Mouse (Mus musculus): ENCODE results near the gene Bcl11a. TPM values are rescaled to one million over a fixed set of nuclear protein-coding genes. Genes with fewer than 3 reads are reported as not detected.

Gene Bcl11a
- total and polyA plus RNA-seq, 2 experiments from 2014 or later: 32.3 to 73.5 TPM

DNA sequence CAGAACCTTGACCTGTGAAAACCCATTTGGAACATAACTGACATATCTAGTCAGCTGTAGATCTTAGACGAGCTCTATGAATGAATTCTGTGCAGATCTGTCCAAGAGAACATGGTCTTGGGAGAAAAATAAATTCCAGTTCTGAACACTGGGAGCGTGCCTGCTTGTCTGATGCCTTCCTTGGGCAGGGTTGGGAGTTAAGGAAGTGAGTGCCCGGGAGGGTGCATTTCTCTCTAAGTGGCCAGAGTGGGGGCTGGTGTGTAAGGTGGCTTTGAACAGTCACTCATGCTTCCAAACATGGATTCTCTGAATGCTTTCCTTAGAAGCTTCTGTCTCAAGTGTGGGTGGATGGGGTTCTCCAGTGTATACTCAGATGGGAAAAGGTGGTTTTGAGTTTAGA is 31.1 kb downstream of the Bcl11a start:
- H3K27ac ChIP-seq: no peak overlapping the region
- H3K36me3 ChIP-seq (ENCODE audit: insufficient read depth, low read length): no peaks in the 10 kb centered on the region
- H3K4me1 ChIP-seq (ENCODE audit: insufficient read depth, low read length): no peaks in the 10 kb centered on the region
- no peak overlapping the region for H3K4me2 ChIP-seq (ENCODE audit: low read depth, low read length)
- H3K9me3 ChIP-seq (ENCODE audit: low read length): no peaks in the 10 kb centered on the region
- H3K9ac ChIP-seq (replicated peaks; ENCODE audit: low read length): no peak overlapping the region
- no peak for DNase-seq (ENCODE audit: low spot score)
- H3K27me3 ChIP-seq (ENCODE audit: insufficient read depth, low read length): no peaks in the 10 kb centered on the region
- peak; percentile 26; the same call in 1 of the 2 replicates for TF ChIP-seq CTCF (IDR thresholded peaks at IDR 0.05; ENCODE audit: low read depth)
- no peak overlapping the region for H3K4me3 ChIP-seq (ENCODE audit: low read length)
- no peak for ATAC-seq
- 69% methylated on average over 3 of the region's 3 CpGs for WGBS

DNA sequence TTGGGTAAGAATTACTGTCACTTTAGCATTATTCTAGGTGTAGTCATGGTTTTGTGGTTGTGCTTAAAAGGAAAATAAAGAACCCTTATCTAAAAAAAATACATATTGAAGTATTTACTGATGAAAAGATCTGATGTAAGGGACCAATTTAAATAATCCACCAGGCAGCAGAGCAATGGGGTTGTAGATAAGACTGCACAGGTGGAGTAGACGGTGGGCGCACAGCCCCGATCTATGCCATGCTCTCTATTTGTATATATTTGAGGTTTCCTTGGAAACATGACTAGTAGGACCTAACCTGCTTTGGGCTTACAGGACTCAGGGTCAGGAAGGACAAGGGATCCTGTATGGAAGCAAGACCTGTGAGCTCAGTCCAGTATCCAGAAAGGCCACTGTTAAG is 31.5 kb downstream of the Bcl11a start:
- Histone ChIP-seq H3K9ac (replicated peaks; ENCODE audit: low read length) (no peak overlapping the region), H3K4me1 (ENCODE audit: insufficient read depth, low read length) (no peaks in the 10 kb centered on the region), H3K36me3 (ENCODE audit: insufficient read depth, low read length) (no peaks in the 10 kb centered on the region), H3K4me2 (ENCODE audit: low read depth, low read length) (no peak overlapping the region), H3K9me3 (ENCODE audit: low read length) (no peaks in the 10 kb centered on the region), H3K27me3 (ENCODE audit: insufficient read depth, low read length) (no peaks in the 10 kb centered on the region), H3K27ac (no peak overlapping the region), H3K4me3 (ENCODE audit: low read length) (no peak overlapping the region)
- WGBS: 95% methylated on average over 3 of the region's 3 CpGs
- ATAC-seq (no peak), DNase-seq (ENCODE audit: low spot score) (no peak)
- TF ChIP-seq CTCF (IDR thresholded peaks at IDR 0.05; ENCODE audit: low read depth): no peak

DNA sequence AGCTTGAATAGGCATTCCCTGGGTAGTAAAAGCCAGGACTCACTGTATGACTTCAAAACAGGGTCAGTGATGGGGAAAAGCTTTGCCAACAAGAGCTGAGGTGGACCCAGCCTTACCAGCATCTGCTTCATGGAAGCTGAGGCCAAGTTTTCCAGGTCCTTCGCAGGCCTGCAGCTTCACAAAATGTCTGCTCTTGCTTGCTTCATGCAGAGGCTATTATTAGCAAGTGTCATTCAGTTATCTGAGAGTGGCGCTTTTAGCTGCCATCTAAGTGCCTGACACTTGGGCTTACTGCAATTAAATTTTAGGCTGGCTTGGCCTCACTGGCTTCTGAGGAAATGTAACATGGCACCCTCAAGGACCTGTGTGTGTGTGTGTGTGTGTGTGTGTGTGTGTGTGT is 32.3 kb downstream of the Bcl11a start:
- Histone ChIP-seq H3K4me1 (ENCODE audit: insufficient read depth, low read length) (no peaks in the 10 kb centered on the region), H3K9me3 (ENCODE audit: low read length) (no peaks in the 10 kb centered on the region), H3K27ac (no peak overlapping the region)

DNA sequence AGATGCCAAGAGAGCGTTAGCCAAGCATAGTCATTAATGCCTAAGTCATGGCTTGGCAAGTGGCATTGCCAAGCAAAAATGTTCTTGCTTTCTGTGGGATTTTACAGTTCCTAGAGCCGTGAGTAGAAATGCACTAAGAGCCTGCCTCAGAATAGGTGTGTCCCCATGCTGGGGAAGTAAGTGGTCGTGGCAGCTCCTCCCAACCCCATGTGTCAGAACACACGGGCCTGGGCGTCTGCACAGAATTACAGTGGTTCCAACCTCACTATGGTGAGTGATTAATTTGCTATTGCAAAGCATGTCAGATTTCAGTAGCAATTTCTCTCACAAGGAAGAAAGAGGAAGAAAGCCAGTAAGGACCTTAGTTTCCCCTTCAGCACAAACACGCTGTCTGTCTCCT is 33.9 kb downstream of the Bcl11a start:
- Histone ChIP-seq H3K9me3 (ENCODE audit: low read length) (no peaks in the 10 kb centered on the region), H3K4me2 (ENCODE audit: low read depth, low read length) (no peak overlapping the region), H3K27me3 (ENCODE audit: insufficient read depth, low read length) (no peaks in the 10 kb centered on the region), H3K9ac (replicated peaks; ENCODE audit: low read length) (no peak overlapping the region), H3K36me3 (ENCODE audit: insufficient read depth, low read length) (no peaks in the 10 kb centered on the region), H3K4me3 (ENCODE audit: low read length) (no peak overlapping the region), H3K4me1 (ENCODE audit: insufficient read depth, low read length) (no peaks in the 10 kb centered on the region; the same call in 1 of the 2 replicates), H3K27ac (no peak overlapping the region)
- TF ChIP-seq CTCF (IDR thresholded peaks at IDR 0.05; ENCODE audit: low read depth): no peak
- ATAC-seq (no peak), DNase-seq (ENCODE audit: low spot score) (no peak)
- 44% methylated on average over 6 of the region's 6 CpGs for WGBS

More for the DNA sequence above, 32.3 kb downstream of the Bcl11a start:
- Histone ChIP-seq H3K4me2 (ENCODE audit: low read depth, low read length) (no peak overlapping the region), H3K4me3 (ENCODE audit: low read length) (no peak overlapping the region), H3K9ac (replicated peaks; ENCODE audit: low read length) (no peak overlapping the region), H3K36me3 (ENCODE audit: insufficient read depth, low read length) (no peaks in the 10 kb centered on the region), H3K27me3 (ENCODE audit: insufficient read depth, low read length) (no peaks in the 10 kb centered on the region)
- ATAC-seq (0 out of 2 replicates have a peak, but pooled peaks have one; percentile 8), DNase-seq (ENCODE audit: low spot score) (no peak)
- TF ChIP-seq CTCF (IDR thresholded peaks at IDR 0.05; ENCODE audit: low read depth): no peak
- WGBS: 67% methylated on average over 2 of the region's 2 CpGs

DNA sequence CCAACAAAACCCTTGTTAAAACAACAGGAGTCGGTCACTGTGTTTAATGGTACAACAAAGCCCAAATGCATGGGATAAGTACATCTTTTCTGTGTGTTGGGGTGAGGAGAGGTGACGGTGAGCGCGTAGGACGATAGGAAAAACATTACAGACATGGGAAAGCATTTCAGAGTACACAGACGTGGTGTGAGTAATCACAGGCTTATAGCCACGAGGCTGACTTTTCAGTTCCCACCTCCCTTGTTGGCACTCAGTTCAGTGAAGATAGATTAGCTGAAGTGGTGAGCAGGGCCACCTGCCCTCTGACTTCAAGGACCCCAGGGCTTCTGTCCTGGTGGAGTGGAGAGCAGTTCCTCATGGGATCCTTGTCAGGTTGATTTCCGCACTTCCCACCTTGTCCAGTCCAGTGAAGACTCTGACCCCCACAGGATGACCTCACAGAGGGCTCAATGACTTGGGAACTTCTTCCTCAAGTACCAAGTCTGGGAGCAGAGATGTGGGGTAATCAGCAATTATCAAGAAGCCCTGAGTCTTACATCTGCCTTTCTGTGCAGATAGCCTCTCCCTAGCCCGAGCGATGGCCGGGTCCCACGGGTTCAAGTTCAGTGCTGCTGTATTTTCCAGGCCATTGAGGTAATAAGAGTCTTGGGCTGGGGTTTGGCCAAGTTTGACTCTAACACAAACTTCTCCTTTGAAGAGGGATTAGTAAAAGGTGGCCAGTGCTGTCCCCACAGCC is 37.3 kb downstream of the Bcl11a start:
- Histone ChIP-seq H3K4me2 (ENCODE audit: low read depth, low read length) (no peak overlapping the region), H3K27me3 (ENCODE audit: insufficient read depth, low read length) (no peaks in the 10 kb centered on the region), H3K36me3 (ENCODE audit: insufficient read depth, low read length) (no peaks in the 10 kb centered on the region), H3K27ac (no peak overlapping the region), H3K9me3 (ENCODE audit: low read length) (no peaks in the 10 kb centered on the region), H3K4me1 (ENCODE audit: insufficient read depth, low read length) (no peaks in the 10 kb centered on the region; the same call in 1 of the 2 replicates), H3K9ac (replicated peaks; ENCODE audit: low read length) (no peak overlapping the region), H3K4me3 (ENCODE audit: low read length) (no peak overlapping the region)
- TF ChIP-seq CTCF (IDR thresholded peaks at IDR 0.05; ENCODE audit: low read depth): no peak
- ATAC-seq (no peak), DNase-seq (ENCODE audit: low spot score) (no peak)
- 76% methylated on average over 12 of the region's 12 CpGs for WGBS

DNA sequence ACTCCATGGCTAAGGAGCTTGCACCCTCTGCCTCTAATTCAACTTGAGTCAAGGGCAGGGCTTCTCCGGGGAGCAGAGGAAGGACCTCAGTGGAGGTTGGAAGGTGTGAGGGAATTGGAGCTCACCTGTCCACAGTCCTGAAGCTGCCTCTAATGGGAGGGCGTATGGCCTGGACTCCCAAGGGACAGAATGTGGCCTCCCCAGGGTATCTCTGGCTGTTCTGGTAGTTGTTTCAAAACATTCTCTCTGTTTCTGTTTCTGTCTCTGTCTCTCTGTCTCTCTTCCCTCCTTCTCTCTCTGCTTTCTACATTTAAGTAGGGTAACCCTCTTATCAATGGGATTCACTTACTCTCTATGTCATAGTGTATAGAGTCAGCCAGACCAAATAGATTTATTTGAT is 38.2 kb downstream of the Bcl11a start:
- ATAC-seq (no peak), DNase-seq (ENCODE audit: low spot score) (no peak)
- Histone ChIP-seq H3K9me3 (ENCODE audit: low read length) (no peaks in the 10 kb centered on the region), H3K4me2 (ENCODE audit: low read depth, low read length) (no peak overlapping the region), H3K9ac (replicated peaks; ENCODE audit: low read length) (no peak overlapping the region), H3K4me1 (ENCODE audit: insufficient read depth, low read length) (no peaks in the 10 kb centered on the region; the same call in 1 of the 2 replicates), H3K27ac (no peak overlapping the region), H3K4me3 (ENCODE audit: low read length) (no peak overlapping the region), H3K36me3 (ENCODE audit: insufficient read depth, low read length) (no peaks in the 10 kb centered on the region), H3K27me3 (ENCODE audit: insufficient read depth, low read length) (no peaks in the 10 kb centered on the region)
- WGBS: 89% methylated on average over 2 of the region's 2 CpGs
- TF ChIP-seq CTCF (IDR thresholded peaks at IDR 0.05; ENCODE audit: low read depth): no peak
